Mouse (Mus musculus) right cerebral cortex, adult 2 months (tissue): ENCODE results near the gene Prkca.
A peak's percentile ranks its signal among the peaks of the same experiment; 100 is the strongest.

Experiments used
- DNase-seq, 2 experiments: peaks; one replicate each; pipeline ENCODE4 v3.0.0; 2021 to 2022; ENCODE audit warnings: low spot score in 2 of 2

The Prkca gene

GRCm38 (mm10) chr11:108206602-108207001 is 137.1 kb downstream of the Prkca start:
- no peak for DNase-seq

GRCm38 (mm10) chr11:108204895-108205248 is 138.9 kb downstream of the Prkca start:
- DNase-seq, result no peak

GRCm38 (mm10) chr11:108204202-108204894 is 139.4 kb downstream of the Prkca start:
- no peak for DNase-seq

GRCm38 (mm10) chr11:108202835-108203234 is 140.9 kb downstream of the Prkca start:
- no peak for DNase-seq

- no peak for DNase-seq
Observed at GRCm38 (mm10) chr11:108200679-108201586, 142.8 kb downstream of the Prkca start.

- DNase-seq, result no peak
Observed at GRCm38 (mm10) chr11:108199429-108199985, 144.2 kb downstream of the Prkca start.

GRCm38 (mm10) chr11:108198592-108198991 is 145.1 kb downstream of the Prkca start:
- no peak for DNase-seq

GRCm38 (mm10) chr11:108197427-108198218 is 146.1 kb downstream of the Prkca start:
- DNase-seq, result no peak

GRCm38 (mm10) chr11:108196796-108197195 is 146.9 kb downstream of the Prkca start:
- no peak for DNase-seq

- no peak for DNase-seq
Observed at GRCm38 (mm10) chr11:108190298-108190697, 153.4 kb downstream of the Prkca start.

GRCm38 (mm10) chr11:108189362-108189761 is 154.4 kb downstream of the Prkca start:
- no peak for DNase-seq

- DNase-seq, result peak; percentile 67 to 70
Observed at GRCm38 (mm10) chr11:108182421-108182820, 161.3 kb downstream of the Prkca start.

- DNase-seq, result peak in 1 of 2 experiments; percentile 2
Observed at GRCm38 (mm10) chr11:108181012-108181713, 162.6 kb downstream of the Prkca start.

- no peak for DNase-seq
Observed at GRCm38 (mm10) chr11:108178802-108179201, 164.9 kb downstream of the Prkca start.

- no peak for DNase-seq
Observed at GRCm38 (mm10) chr11:108178258-108178657, 165.5 kb downstream of the Prkca start.

GRCm38 (mm10) chr11:108176715-108177114 is 167.0 kb downstream of the Prkca start:
- peak in 1 of 2 experiments; percentile 3 for DNase-seq

GRCm38 (mm10) chr11:108171917-108172316 is 171.8 kb downstream of the Prkca start:
- DNase-seq, result peak in 1 of 2 experiments; percentile 7

- no peak for DNase-seq
Observed at GRCm38 (mm10) chr11:108171260-108171659, 172.5 kb downstream of the Prkca start.

- no peak for DNase-seq
Observed at GRCm38 (mm10) chr11:108170107-108170506, 173.6 kb downstream of the Prkca start.

GRCm38 (mm10) chr11:108165725-108166124 is 178.0 kb downstream of the Prkca start:
- no peak for DNase-seq

- no peak for DNase-seq
Observed at GRCm38 (mm10) chr11:108162639-108163038, 181.1 kb downstream of the Prkca start.
